Mouse (Mus musculus) hindbrain, postnatal 0 days (tissue): Measurements from ENCODE around the gene Irf6. TPM values are rescaled to one million over a fixed set of nuclear protein-coding genes. Genes with fewer than 3 reads are reported as not detected.

Experiments
- ATAC-seq: fragments of 200-750 bp; cut with Nextera tagmentation; 2 replicates; pipeline ENCODE4 v1.8.0; 2017; ENCODE audit warnings: mild to moderate bottlenecking, moderate TSS enrichment, moderate library complexity
- DNase-seq: peaks from one replicate; pipeline ENCODE4 v3.0.0-alpha.2; 2015; ENCODE audit warnings: low spot score
- H3K27ac ChIP-seq: fragments of 300-500 bp; sonication (generic); 2 replicates; pipeline ENCODE4 v1.5.1; 2014; ENCODE audit warnings: mild to moderate bottlenecking
- H3K27me3 ChIP-seq: fragments of 300-500 bp; sonication (generic); 2 replicates; pipeline ENCODE4 v1.6.1; 2014; ENCODE audit warnings: low read length, mixed read lengths; ENCODE audit not compliant: insufficient read depth
- H3K36me3 ChIP-seq: fragments of 300-500 bp; sonication (generic); 2 replicates; pipeline ENCODE4 v1.6.1; 2014; ENCODE audit warnings: low read length, mixed read lengths; ENCODE audit not compliant: insufficient read depth
- H3K4me1 ChIP-seq: fragments of 300-500 bp; sonication (generic); 2 replicates; pipeline ENCODE4 v1.6.1; 2014; ENCODE audit warnings: antibody characterized with exemption, low read length, mixed read lengths; ENCODE audit not compliant: insufficient read depth
- H3K4me2 ChIP-seq: fragments of 300-500 bp; sonication (generic); 2 replicates; pipeline ENCODE4 v1.6.1; 2014; ENCODE audit warnings: low read depth, mild to moderate bottlenecking, low read length, moderate library complexity, mixed read lengths
- H3K4me3 ChIP-seq: fragments of 300-500 bp; sonication (generic); 2 replicates; pipeline ENCODE4 v1.5.1; 2014; ENCODE audit warnings: low read length
- H3K9ac ChIP-seq: fragments of 300-500 bp; sonication (generic); replicated peaks from 2 replicates; pipeline ENCODE4 v1.6.1; 2014; ENCODE audit warnings: mild to moderate bottlenecking, low read length, moderate library complexity, mixed read lengths
- H3K9me3 ChIP-seq: fragments of 300-500 bp; sonication (generic); 2 replicates; pipeline ENCODE4 v1.6.1; 2016; ENCODE audit warnings: low read length, mixed read lengths
- CTCF ChIP-seq: IDR thresholded peaks from 2 replicates; pipeline ENCODE4 v1.5.1; 2016; ENCODE audit warnings: antibody characterized with exemption, control low read depth, low read depth
- WGBS: fragments of 180-500 bp; shearing (Covaris S2); extraction: QIAGEN DNeasy Blood & Tissue Kit; methylation state at CpG from one replicate; pipeline ENCODE4 v1.1.7; 2014; 5-methylcytosine and 5-hydroxymethylcytosine counted together
- polyA plus RNA-seq: library from polyadenylated mRNA; unstranded; fragments of >200 nt; fragmentation: Nextera tagmentation; extraction: Ambion mirVana; gene quantifications from 2 replicates; pipeline ENCODE4 v1.2.1, GENCODE M21; 2015
- total RNA-seq: library from RNA; depleted of rRNA; stranded (reverse); fragments of >200 nt; gene quantifications from 2 replicates; pipeline ENCODE4 v1.2.3, GENCODE M21; 2014

The Irf6 gene
- total and polyA plus RNA-seq, 2 experiments from 2014 or later = 0.44 to 0.78 TPM

GRCm38 (mm10) chr1:193138669-193139068 lies 14.2 kb upstream of the Irf6 start:
- WGBS = 60% methylated on average over 3 of the region's 3 CpGs
- no peak for ATAC-seq
- Histone ChIP-seq H3K4me1 (no peaks in the 10 kb centered on the region), H3K9me3 (no peaks in the 10 kb centered on the region), H3K9ac (no peak overlapping the region), H3K27me3 (no peaks in the 10 kb centered on the region), H3K4me3 (no peak overlapping the region), H3K4me2 (no peak overlapping the region), H3K27ac (no peak overlapping the region), H3K36me3 (no peaks in the 10 kb centered on the region)
- DNase-seq = no peak
- TF ChIP-seq CTCF = no peak

GRCm38 (mm10) chr1:193141118-193141517 lies 11.8 kb upstream of the Irf6 start:
- TF ChIP-seq CTCF = no peak
- H3K9me3 ChIP-seq = no peaks in the 10 kb centered on the region
- H3K27ac ChIP-seq = no peak overlapping the region
- H3K36me3 ChIP-seq = no peaks in the 10 kb centered on the region
- no peak for ATAC-seq
- no peak overlapping the region for H3K4me3 ChIP-seq
- no peaks in the 10 kb centered on the region for H3K4me1 ChIP-seq
- H3K9ac ChIP-seq = no peak overlapping the region
- H3K27me3 ChIP-seq = no peaks in the 10 kb centered on the region
- no peak for DNase-seq
- 77% methylated on average over 7 of the region's 7 CpGs for WGBS
- H3K4me2 ChIP-seq = no peak overlapping the region

GRCm38 (mm10) chr1:193142517-193143062 lies 10.3 kb upstream of the Irf6 start:
- no peak overlapping the region for H3K9ac ChIP-seq
- no peak for TF ChIP-seq CTCF
- H3K36me3 ChIP-seq = no peaks in the 10 kb centered on the region
- no peak overlapping the region for H3K4me3 ChIP-seq
- no peaks in the 10 kb centered on the region for H3K27me3 ChIP-seq
- no peaks in the 10 kb centered on the region for H3K4me1 ChIP-seq
- no peak overlapping the region for H3K27ac ChIP-seq
- no peak for ATAC-seq
- no peak overlapping the region for H3K4me2 ChIP-seq
- DNase-seq = no peak
- no peaks in the 10 kb centered on the region for H3K9me3 ChIP-seq
- WGBS = 88% methylated on average over 8 of the region's 8 CpGs

GRCm38 (mm10) chr1:193144516-193144915 lies 8.4 kb upstream of the Irf6 start:
- no peak overlapping the region for H3K27ac ChIP-seq
- DNase-seq = no peak
- H3K9me3 ChIP-seq = no peaks in the 10 kb centered on the region
- no peak for TF ChIP-seq CTCF
- ATAC-seq = no peak
- H3K27me3 ChIP-seq = no peaks in the 10 kb centered on the region
- no peak overlapping the region for H3K4me3 ChIP-seq
- no peak overlapping the region for H3K4me2 ChIP-seq
- no peaks in the 10 kb centered on the region for H3K36me3 ChIP-seq
- no peak overlapping the region for H3K9ac ChIP-seq
- 91% methylated on average over 6 of the region's 6 CpGs for WGBS
- H3K4me1 ChIP-seq = no peaks in the 10 kb centered on the region

GRCm38 (mm10) chr1:193145101-193145500 lies 7.8 kb upstream of the Irf6 start:
- H3K36me3 ChIP-seq = no peaks in the 10 kb centered on the region
- H3K4me1 ChIP-seq = no peaks in the 10 kb centered on the region
- DNase-seq (no peak), ATAC-seq (no peak)
- H3K9ac ChIP-seq = no peak overlapping the region
- no peak overlapping the region for H3K27ac ChIP-seq
- no peaks in the 10 kb centered on the region for H3K27me3 ChIP-seq
- no peak overlapping the region for H3K4me3 ChIP-seq
- no peaks in the 10 kb centered on the region for H3K9me3 ChIP-seq
- 76% methylated on average over 4 of the region's 4 CpGs for WGBS
- no peak overlapping the region for H3K4me2 ChIP-seq
- no peak for TF ChIP-seq CTCF

- Histone ChIP-seq H3K36me3 (no peaks in the 10 kb centered on the region), H3K9me3 (no peaks in the 10 kb centered on the region), H3K4me2 (no peak overlapping the region), H3K4me3 (no peak overlapping the region), H3K27me3 (no peaks in the 10 kb centered on the region), H3K27ac (no peak overlapping the region), H3K9ac (no peak overlapping the region), H3K4me1 (no peaks in the 10 kb centered on the region)
- TF ChIP-seq CTCF = no peak
- WGBS = 90% methylated on average over 1 of the region's 1 CpGs
- ATAC-seq (no peak), DNase-seq (no peak)
Measured at GRCm38 (mm10) chr1:193146416-193146815, 6.5 kb upstream of the Irf6 start.

GRCm38 (mm10) chr1:193149231-193149630 lies 3.7 kb upstream of the Irf6 start:
- no peak for TF ChIP-seq CTCF
- Histone ChIP-seq H3K9me3 (no peaks in the 10 kb centered on the region), H3K9ac (no peak overlapping the region), H3K36me3 (no peaks in the 10 kb centered on the region), H3K4me1 (no peaks in the 10 kb centered on the region), H3K27me3 (peaks cover 19% of the 10 kb centered on the region), H3K27ac (no peak overlapping the region), H3K4me3 (no peak overlapping the region), H3K4me2 (no peak overlapping the region)
- no peak for DNase-seq
- no peak for ATAC-seq
- 67% methylated on average over 3 of the region's 3 CpGs for WGBS
